10 mouse cellular contexts compared by ENCODE assay signal in the genomic region with DNA sequence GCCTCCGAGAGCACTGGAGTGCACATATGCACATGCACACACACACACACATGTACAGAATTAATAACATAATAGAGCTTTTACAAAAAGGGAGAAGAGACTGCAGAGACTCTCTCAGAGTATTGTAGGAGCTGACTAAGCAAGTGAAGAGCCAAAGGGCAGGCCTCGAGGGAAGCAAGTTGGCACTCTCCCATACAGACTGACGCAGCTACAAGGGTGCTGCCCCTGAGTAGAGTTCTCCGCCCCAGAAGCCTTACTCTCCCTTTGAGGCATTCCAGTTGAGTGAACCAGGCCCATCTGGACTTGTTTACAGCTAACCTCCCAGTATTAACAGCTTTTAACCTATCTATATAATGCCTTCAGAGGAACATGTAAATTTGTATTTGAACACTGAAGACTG. TPM values are rescaled to one million over a fixed set of nuclear protein-coding genes. Genes with fewer than 3 reads are reported as not detected.
A peak's percentile ranks its signal among the peaks of the same experiment; 100 is the strongest.
DNase-seq lines count a peak whose midpoint lies in the region; ATAC-seq and TF ChIP-seq lines count a peak whose summit lies in the region.
"Had no signal": no experiment of that assay in that cellular context is flagged by ENCODE, and none has a peak within 500 bp of the region (broad histone marks: within the 10 kb centered on the region; RNA-seq: fewer than 3 reads in every experiment).

No protein-coding gene starts in this region.

- no peak for TF ChIP-seq CTCF in midbrain, postnatal 0 days (IDR thresholded peaks at IDR 0.05)
- TF ChIP-seq CTCF in forebrain, postnatal 0 days (IDR thresholded peaks at IDR 0.05; ENCODE audit: low read depth), result no peak

- H3K27me3 ChIP-seq in limb, embryonic 10.5 days (ENCODE audit: low read depth, poor library complexity, severe bottlenecking), result no peaks in the 10 kb centered on the region
- no peaks in the 10 kb centered on the region for H3K27me3 ChIP-seq in midbrain, postnatal 0 days (ENCODE audit: insufficient read depth, low read length)
- H3K27me3 ChIP-seq in forebrain, postnatal 0 days (ENCODE audit: insufficient read depth, low read length), result no peaks in the 10 kb centered on the region

- no peak for ATAC-seq in midbrain, postnatal 0 days (ENCODE audit: low FRiP score)
- ATAC-seq in forebrain, postnatal 0 days, result no peak

- no peak overlapping the region; the same call in 1 of the 2 replicates for H3K9ac ChIP-seq in midbrain, postnatal 0 days (replicated peaks; ENCODE audit: low read length, poor library complexity, severe bottlenecking)
- no peak overlapping the region for H3K9ac ChIP-seq in forebrain, postnatal 0 days

- H3K36me3 ChIP-seq in limb, embryonic 10.5 days, result no peaks in the 10 kb centered on the region
- no peaks in the 10 kb centered on the region for H3K36me3 ChIP-seq in midbrain, postnatal 0 days (ENCODE audit: insufficient read depth, low read length)
- no peaks in the 10 kb centered on the region for H3K36me3 ChIP-seq in forebrain, postnatal 0 days (ENCODE audit: insufficient read depth)

- no peaks in the 10 kb centered on the region for H3K9me3 ChIP-seq in limb, embryonic 10.5 days (replicated peaks)
- H3K9me3 ChIP-seq in midbrain, postnatal 0 days (ENCODE audit: low read length), result no peaks in the 10 kb centered on the region
- no peaks in the 10 kb centered on the region for H3K9me3 ChIP-seq in forebrain, postnatal 0 days (ENCODE audit: low read length)

- H3K4me3 ChIP-seq in limb, embryonic 10.5 days, result no peak overlapping the region
- H3K4me3 ChIP-seq in midbrain, postnatal 0 days (ENCODE audit: low read depth, low read length), result no peak overlapping the region
- H3K4me3 ChIP-seq in forebrain, postnatal 0 days (ENCODE audit: low read depth, low read length), result no peak overlapping the region

- H3K4me1 ChIP-seq in limb, embryonic 10.5 days, result peaks cover 29% of the 10 kb centered on the region
- H3K4me1 ChIP-seq in midbrain, postnatal 0 days (ENCODE audit: insufficient read depth, low read length), result no peaks in the 10 kb centered on the region
- no peaks in the 10 kb centered on the region for H3K4me1 ChIP-seq in forebrain, postnatal 0 days (ENCODE audit: insufficient read depth)

- 0 out of 2 replicates have a peak overlapping the region, but pooled peaks have one; percentile 37 for H3K27ac ChIP-seq in limb, embryonic 10.5 days
- H3K27ac ChIP-seq in midbrain, postnatal 0 days (ENCODE audit: low read depth, low read length), result no peak overlapping the region
- H3K27ac ChIP-seq in forebrain, postnatal 0 days (ENCODE audit: low read depth, low read length), result no peak overlapping the region

- no peak overlapping the region for H3K4me2 ChIP-seq in midbrain, postnatal 0 days (ENCODE audit: low read depth, low read length, poor library complexity, severe bottlenecking)
- no peak overlapping the region for H3K4me2 ChIP-seq in forebrain, postnatal 0 days (ENCODE audit: low read depth)

- 79% methylated on average over 4 of the region's 4 CpGs for WGBS in limb, embryonic 10.5 days
- WGBS in midbrain, postnatal 0 days, result 70% methylated on average over 4 of the region's 4 CpGs
- 60% methylated on average over 4 of the region's 4 CpGs for WGBS in forebrain, postnatal 0 days

- peak; percentile 71 for DNase-seq in Muller cell, postnatal 12 days (ENCODE audit: inconsistent ontology term)
- peak; percentile 87 for DNase-seq in adrenal gland, adult 2 months
- peak; percentile 73 for DNase-seq in heart, adult 8-10 months (ENCODE audit: low spot score)
- DNase-seq in limb, embryonic 10.5 days (ENCODE audit: low spot score), result no peak
- DNase-seq in midbrain, postnatal 0 days (ENCODE audit: low spot score), result no peak
- no peak for DNase-seq in frontal cortex, adult 2 months (ENCODE audit: extremely low spot score in 1 of 2, low spot score in 1 of 2)
- DNase-seq in forebrain, postnatal 0 days, result no peak
- no peak for DNase-seq in MN1 (ENCODE audit: low spot score)

RNA-seq across cellular contexts. Expression of a gene that starts 54.4 kb away (rescaled TPM):
- not detected for total RNA-seq in adrenal gland, adult 2 months (2021)
- polyA plus RNA-seq in adrenal gland, adult 2 months (2012; rRNA removed), result not detected in 2 replicates
- not detected for total RNA-seq in heart, adult 8-10 months (2022)
- polyA plus RNA-seq in limb, embryonic 10.5 days (2016; fragmentation: Nextera tagmentation; extraction: Ambion mirVana), result 0.31 TPM in 1 of 2 replicates, not detected in the other
- total RNA-seq in midbrain, postnatal 0 days (2014; rRNA removed), result not detected in 2 replicates
- polyA plus RNA-seq in midbrain, postnatal 0 days (2015; fragmentation: Nextera tagmentation; extraction: Ambion mirVana), result not detected in 2 replicates
- not detected in 2 replicates for polyA plus RNA-seq in frontal cortex, adult 2 months (2012; rRNA removed)
- total RNA-seq in forebrain, postnatal 0 days (2014; rRNA removed), result not detected in 2 replicates
- not detected in 2 replicates for polyA plus RNA-seq in forebrain, postnatal 0 days (2015; fragmentation: Nextera tagmentation; extraction: Ambion mirVana)
- polyA plus RNA-seq: embryonic facial prominence, embryonic 11.5 days; large intestine, adult 2 months had no signal

Comparison
In these comparisons a context has a peak if more than half of its experiments do, and no peak if none do; other contexts are left out.
1. DNase-seq: peak in Muller cell, postnatal 12 days (single experiment), adrenal gland, adult 2 months (single experiment) and heart, adult 8-10 months (single experiment); none in limb, embryonic 10.5 days (single experiment), midbrain, postnatal 0 days (single experiment), frontal cortex, adult 2 months (0 of 2), forebrain, postnatal 0 days (single experiment) and MN1 (single experiment).